Mouse (Mus musculus): ENCODE measurements around the gene Lins1. TPM values are rescaled to one million over a fixed set of nuclear protein-coding genes. Genes with fewer than 3 reads are reported as not detected.

The Lins1 gene
- polyA plus RNA-seq (2012; rRNA removed): 8.8 and 9.4 TPM in 2 replicates

DNA sequence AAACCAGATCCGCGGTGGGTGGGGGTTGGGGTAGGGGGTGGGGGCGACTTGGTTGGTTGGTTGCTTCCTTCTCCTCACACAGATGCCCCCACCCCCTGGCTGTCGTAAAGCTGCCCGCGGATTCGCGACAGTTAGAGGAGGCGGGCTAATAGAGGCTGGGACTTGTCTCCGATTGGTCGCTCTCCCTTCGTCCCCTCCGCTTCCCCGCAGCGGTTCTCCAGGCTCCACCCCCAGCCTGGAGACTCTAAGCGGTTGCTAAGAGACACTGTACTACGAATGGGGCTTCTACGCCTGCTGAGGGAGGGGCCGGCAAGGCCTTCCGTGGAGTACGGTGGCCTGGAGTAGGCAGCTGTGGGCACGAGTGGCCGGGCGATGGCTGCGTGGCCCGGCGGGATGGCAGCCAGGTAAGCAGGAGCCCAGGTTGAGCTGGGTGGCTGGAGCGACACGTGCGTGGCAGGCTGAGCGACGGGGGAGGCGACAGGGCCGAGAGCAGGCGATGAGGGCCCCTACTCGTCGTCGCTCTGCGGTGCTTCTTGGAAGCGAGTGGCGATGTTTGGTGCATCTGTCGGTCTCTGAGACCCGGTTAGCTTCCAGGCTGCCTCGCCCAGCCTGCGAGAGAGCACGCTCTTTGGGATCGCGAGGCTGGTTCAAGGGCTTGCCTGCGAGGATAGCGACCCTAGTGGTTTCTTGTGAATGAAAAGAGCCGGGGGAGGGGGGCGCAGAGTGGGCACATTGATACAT, at the start of gene Lins1:
Gene Lins1, plus strand, starts transcription at position 270 of the 741 bp plus-strand sequence.

DNA sequence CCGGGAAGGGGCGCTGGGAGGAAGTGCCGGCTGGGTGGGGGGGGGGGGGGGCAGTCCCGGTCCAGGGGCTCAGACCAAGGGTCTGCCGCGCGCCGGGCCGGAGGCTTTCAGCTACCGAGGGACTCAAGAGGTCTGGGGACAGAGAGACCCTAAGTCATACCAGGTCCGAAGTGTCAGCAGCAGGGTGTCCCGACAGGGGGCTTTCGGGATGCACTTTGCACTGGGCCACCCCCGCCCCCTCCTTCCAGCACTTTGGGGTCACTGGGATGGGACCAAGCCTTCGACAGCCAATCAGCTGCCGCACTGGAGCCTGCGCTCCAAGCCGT, 432 bp upstream of the Lins1 start, which contains the start of gene Asb7:
Gene Asb7, minus strand, starts transcription at position 303 of the 326 bp plus-strand sequence.

DNA sequence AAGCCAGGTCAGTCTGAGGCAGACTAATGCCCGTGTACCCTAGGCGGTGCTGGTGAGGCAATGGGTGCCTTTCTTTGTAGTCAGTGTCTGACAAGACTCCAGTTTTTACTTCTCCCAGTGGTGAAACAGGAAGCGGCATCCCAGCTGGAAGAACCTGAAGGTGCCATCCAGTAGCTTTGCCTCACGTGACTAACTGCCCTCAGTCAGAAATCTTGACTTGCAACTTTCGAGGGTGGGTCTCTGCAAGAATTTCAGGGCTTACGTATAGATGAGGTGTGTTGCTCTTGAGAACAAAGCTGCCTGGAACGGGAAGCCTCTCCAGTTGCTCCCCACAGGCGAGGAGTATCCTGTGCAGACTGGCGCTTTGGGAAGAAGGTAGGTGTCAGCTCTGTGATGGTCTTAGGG, 53.7 kb downstream of the Lins1 start, which contains the start of gene Cers3:
Gene Cers3, plus strand, starts transcription at position 128 of the 405 bp plus-strand sequence.

Other genes with a start within 250 kb of the Lins1 start
- gene Asb7, start 293 bp upstream of the Lins1 start, polyA plus RNA-seq (2012; rRNA removed): 3.6 and 3.9 TPM in 2 replicates
- 0.17 and 0.33 TPM in 2 replicates for gene Cers3, start 53.6 kb downstream of the Lins1 start, polyA plus RNA-seq (2012; rRNA removed)
- 1.8 and 1.9 TPM in 2 replicates for gene Adamts17, start 149.8 kb downstream of the Lins1 start, polyA plus RNA-seq (2012; rRNA removed)

All from ovary, adult 2 months (tissue).